9 mouse cellular contexts compared by ENCODE assay signal in the genomic region with DNA sequence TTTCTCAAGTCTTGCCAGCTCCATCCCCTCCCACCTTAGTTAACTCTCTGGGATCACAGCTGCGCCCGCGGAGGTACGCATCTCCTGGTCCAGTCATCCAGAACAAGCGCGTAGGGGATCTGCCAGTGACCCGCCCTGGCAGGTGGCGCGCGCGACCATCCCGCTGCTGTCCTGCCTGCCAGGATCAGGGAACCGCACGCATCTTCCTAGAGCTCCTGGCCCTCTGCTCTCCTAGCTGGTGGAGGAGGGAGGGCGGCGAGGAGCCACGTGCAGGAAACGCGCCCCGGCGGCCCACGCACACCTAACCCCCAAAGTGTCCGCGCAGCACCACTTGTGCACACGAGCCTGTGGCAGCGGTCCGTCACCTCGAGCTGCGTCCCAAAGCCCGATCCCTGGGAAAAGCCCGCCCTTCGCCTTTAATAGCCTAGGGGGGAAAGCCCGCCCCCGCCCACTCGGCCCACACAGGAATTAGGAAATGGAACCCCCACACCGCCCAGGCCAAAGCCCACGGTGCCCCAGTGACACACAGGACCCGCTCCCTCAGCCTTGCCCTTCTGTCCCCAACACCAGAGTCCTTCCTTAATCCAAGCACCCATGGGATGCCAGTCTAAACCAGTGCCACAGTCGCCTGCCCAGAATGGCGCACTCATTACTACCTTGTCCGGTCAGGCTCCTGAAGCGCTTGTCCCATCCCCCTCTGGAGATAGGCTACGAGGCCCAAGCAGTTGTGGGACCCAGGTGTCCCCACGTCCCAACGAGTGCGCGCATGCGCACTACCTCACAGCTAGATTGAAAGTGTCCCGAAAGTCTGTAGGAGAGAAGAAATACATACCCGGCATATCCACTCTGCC. TPM values are rescaled to one million over a fixed set of nuclear protein-coding genes. Genes with fewer than 3 reads are reported as not detected.
DNase-seq lines count a peak whose midpoint lies in the region; ATAC-seq and TF ChIP-seq lines count a peak whose summit lies in the region.
"Had no signal": no experiment of that assay in that cellular context is flagged by ENCODE, and none has a peak within 500 bp of the region (broad histone marks: within the 10 kb centered on the region; RNA-seq: fewer than 3 reads in every experiment).

No protein-coding gene starts in this region.

- H3K9me3 ChIP-seq in erythroblast, embryonic 14.5 days (ENCODE audit: control insufficient read depth, low read length), result peaks cover 8% of the 10 kb centered on the region; the same call in 1 of the 2 replicates
- no peaks in the 10 kb centered on the region for H3K9me3 ChIP-seq in embryonic facial prominence, embryonic 15.5 days (replicated peaks)
- H3K9me3 ChIP-seq in hindbrain, postnatal 0 days (ENCODE audit: low read length), result no peaks in the 10 kb centered on the region
- H3K9me3 ChIP-seq in liver, embryonic 11.5 days (ENCODE audit: control insufficient read depth, low read length), result no peaks in the 10 kb centered on the region

- peaks cover 39% of the 10 kb centered on the region for H3K27me3 ChIP-seq in erythroblast, embryonic 14.5 days (ENCODE audit: control insufficient read depth)
- H3K27me3 ChIP-seq in embryonic facial prominence, embryonic 15.5 days, result peaks cover 31% of the 10 kb centered on the region
- no peaks in the 10 kb centered on the region for H3K27me3 ChIP-seq in hindbrain, postnatal 0 days (ENCODE audit: insufficient read depth, low read length)
- H3K27me3 ChIP-seq in liver, embryonic 11.5 days (replicated peaks; ENCODE audit: control insufficient read depth, insufficient read depth, low read length), result peaks cover 28% of the 10 kb centered on the region

- H3K4me2 ChIP-seq in embryonic facial prominence, embryonic 15.5 days (replicated peaks), result peak overlapping the region; percentile 87
- peak overlapping the region; percentile 82 for H3K4me2 ChIP-seq in hindbrain, postnatal 0 days (ENCODE audit: low read depth, low read length)
- peak overlapping the region; percentile 71 for H3K4me2 ChIP-seq in liver, embryonic 11.5 days

- WGBS in embryonic facial prominence, embryonic 15.5 days, result 20% methylated on average over 50 of the region's 50 CpGs
- WGBS in hindbrain, postnatal 0 days, result 36% methylated on average over 50 of the region's 50 CpGs
- WGBS in liver, embryonic 11.5 days, result 21% methylated on average over 50 of the region's 50 CpGs

- H3K4me1 ChIP-seq in erythroblast, embryonic 14.5 days (ENCODE audit: control insufficient read depth), result no peaks in the 10 kb centered on the region
- 0 out of 2 replicates have a peak, but pooled peaks cover 5% of the 10 kb centered on the region for H3K4me1 ChIP-seq in embryonic facial prominence, embryonic 15.5 days
- no peaks in the 10 kb centered on the region for H3K4me1 ChIP-seq in hindbrain, postnatal 0 days (ENCODE audit: insufficient read depth, low read length)
- no peaks in the 10 kb centered on the region for H3K4me1 ChIP-seq in liver, embryonic 11.5 days (replicated peaks; ENCODE audit: control insufficient read depth, insufficient read depth, low read length)

- no peak overlapping the region for H3K27ac ChIP-seq in embryonic facial prominence, embryonic 15.5 days (replicated peaks)
- H3K27ac ChIP-seq in hindbrain, postnatal 0 days, result no peak overlapping the region
- H3K27ac ChIP-seq in liver, embryonic 11.5 days (ENCODE audit: low read depth, low read length), result no peak overlapping the region

- no peak for ATAC-seq in erythroblast, adult 5-6 weeks (replicated peaks; ENCODE audit: low FRiP score, poor library complexity, severe bottlenecking)
- no peak for ATAC-seq in embryonic facial prominence, embryonic 15.5 days (ENCODE audit: insufficient number of reproducible peaks, low FRiP score, low TSS enrichment, low read depth)
- peak; percentile 45; the same call in 1 of the 2 replicates for ATAC-seq in hindbrain, postnatal 0 days
- ATAC-seq in liver, embryonic 11.5 days (replicated peaks; ENCODE audit: low FRiP score), result no peak

- peak; percentile 1 for DNase-seq in hindbrain, postnatal 0 days (ENCODE audit: low spot score)
- peak; percentile 36 for DNase-seq in liver, embryonic 11.5 days (ENCODE audit: low spot score)
- DNase-seq in naive thymus-derived CD4-positive, alpha-beta T cell, adult 2 months (ENCODE audit: low read depth), result peak; percentile 72
- DNase-seq in thymus, postnatal 14 days, result peak; percentile 66
- DNase-seq in adipocyte (ENCODE audit: low spot score), result no peak

- no peaks in the 10 kb centered on the region for H3K36me3 ChIP-seq in erythroblast, embryonic 14.5 days (ENCODE audit: control insufficient read depth)
- H3K36me3 ChIP-seq in embryonic facial prominence, embryonic 15.5 days, result no peaks in the 10 kb centered on the region
- H3K36me3 ChIP-seq in hindbrain, postnatal 0 days (ENCODE audit: insufficient read depth, low read length), result no peaks in the 10 kb centered on the region
- no peaks in the 10 kb centered on the region for H3K36me3 ChIP-seq in liver, embryonic 11.5 days (ENCODE audit: control insufficient read depth, insufficient read depth, low read length)

- H3K9ac ChIP-seq in embryonic facial prominence, embryonic 15.5 days, result no peak overlapping the region
- H3K9ac ChIP-seq in hindbrain, postnatal 0 days (replicated peaks; ENCODE audit: low read length), result no peak overlapping the region
- no peak overlapping the region for H3K9ac ChIP-seq in liver, embryonic 11.5 days (ENCODE audit: low read depth, low read length)

- peak overlapping the region; percentile 33 for H3K4me3 ChIP-seq in erythroblast, embryonic 14.5 days (replicated peaks)
- peak overlapping the region; percentile 42 for H3K4me3 ChIP-seq in embryonic facial prominence, embryonic 15.5 days (replicated peaks)
- H3K4me3 ChIP-seq in hindbrain, postnatal 0 days (ENCODE audit: low read length), result peak overlapping the region; percentile 41
- H3K4me3 ChIP-seq in liver, embryonic 11.5 days (ENCODE audit: low read depth, low read length), result peak overlapping the region; percentile 42

- no peak for TF ChIP-seq CTCF in hindbrain, postnatal 0 days (IDR thresholded peaks at IDR 0.05; ENCODE audit: low read depth)

RNA-seq across cellular contexts. Expression of gene Ccdc160, which starts 46.6 kb away (rescaled TPM):
- not detected in 2 replicates for polyA plus RNA-seq in erythroblast, embryonic 14.5 days (2012)
- total RNA-seq in erythroblast, adult 5-6 weeks (2015; ENCODE audit: low replicate concordance), result not detected in 2 replicates
- not detected in 2 replicates for total RNA-seq in erythroblast, adult 5-6 weeks (2017; ENCODE audit: low replicate concordance)
- 0.35 and 0.65 TPM in 2 replicates for polyA plus RNA-seq in embryonic facial prominence, embryonic 15.5 days (2015; fragmentation: Nextera tagmentation; extraction: Ambion mirVana)
- total RNA-seq in hindbrain, postnatal 0 days (2014; rRNA removed), result 1.7 and 3.0 TPM in 2 replicates
- polyA plus RNA-seq in hindbrain, postnatal 0 days (2015; fragmentation: Nextera tagmentation; extraction: Ambion mirVana), result 5.5 and 5.8 TPM in 2 replicates
- polyA plus RNA-seq in liver, embryonic 11.5 days (2014; fragmentation: Nextera tagmentation; extraction: Ambion mirVana), result 0.69 and 0.92 TPM in 2 replicates
- total RNA-seq: MEL had no signal
